Mouse (Mus musculus): ENCODE measurements at regions not wholly inside any gene's neighbourhood (a gene's known extent, or its start where the extent isn't known, plus 50 kb on each side); places are given as distances from the start of the nearest gene placed in this dataset.

DNA sequence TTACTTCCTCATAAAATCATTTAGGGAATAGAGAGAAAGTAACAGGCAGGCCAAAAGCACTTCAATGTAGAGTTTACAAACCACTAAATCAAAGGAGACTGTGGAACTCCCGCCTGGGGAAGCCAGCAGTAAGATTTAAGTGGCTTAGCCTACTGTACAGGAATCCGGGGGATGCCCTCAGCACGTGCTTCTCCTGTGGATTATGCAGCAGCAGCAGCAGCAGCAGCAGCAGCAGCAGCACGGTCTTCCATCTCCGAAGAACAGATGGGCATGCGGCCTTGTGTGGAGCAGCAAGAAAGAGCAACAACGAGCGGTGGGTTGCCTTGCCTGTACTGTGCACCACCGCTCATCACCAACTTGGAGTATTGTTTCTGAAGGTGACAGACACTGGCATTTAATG lies 314.9 kb downstream of the Cd83 start:
- H3K4me1 ChIP-seq (ENCODE audit: control insufficient read depth, insufficient read depth, low read length), result 0 out of 2 replicates have a peak, but pooled peaks cover 5% of the 10 kb centered on the region
- no peak for ATAC-seq
- no peak overlapping the region for H3K27ac ChIP-seq (ENCODE audit: low read length)
- H3K9me3 ChIP-seq (ENCODE audit: control insufficient read depth, low read length), result no peaks in the 10 kb centered on the region
- no peaks in the 10 kb centered on the region for H3K36me3 ChIP-seq (ENCODE audit: control insufficient read depth, insufficient read depth, low read length)
- no peaks in the 10 kb centered on the region for H3K27me3 ChIP-seq (replicated peaks; ENCODE audit: control insufficient read depth, insufficient read depth, low read length)
- no peak overlapping the region for H3K9ac ChIP-seq (ENCODE audit: low read depth, low read length)
- H3K4me2 ChIP-seq (ENCODE audit: low read depth, low read length), result no peak overlapping the region
- no peak overlapping the region for H3K4me3 ChIP-seq (ENCODE audit: low read length)
- WGBS, result 61% methylated on average over 9 of the region's 9 CpGs

DNA sequence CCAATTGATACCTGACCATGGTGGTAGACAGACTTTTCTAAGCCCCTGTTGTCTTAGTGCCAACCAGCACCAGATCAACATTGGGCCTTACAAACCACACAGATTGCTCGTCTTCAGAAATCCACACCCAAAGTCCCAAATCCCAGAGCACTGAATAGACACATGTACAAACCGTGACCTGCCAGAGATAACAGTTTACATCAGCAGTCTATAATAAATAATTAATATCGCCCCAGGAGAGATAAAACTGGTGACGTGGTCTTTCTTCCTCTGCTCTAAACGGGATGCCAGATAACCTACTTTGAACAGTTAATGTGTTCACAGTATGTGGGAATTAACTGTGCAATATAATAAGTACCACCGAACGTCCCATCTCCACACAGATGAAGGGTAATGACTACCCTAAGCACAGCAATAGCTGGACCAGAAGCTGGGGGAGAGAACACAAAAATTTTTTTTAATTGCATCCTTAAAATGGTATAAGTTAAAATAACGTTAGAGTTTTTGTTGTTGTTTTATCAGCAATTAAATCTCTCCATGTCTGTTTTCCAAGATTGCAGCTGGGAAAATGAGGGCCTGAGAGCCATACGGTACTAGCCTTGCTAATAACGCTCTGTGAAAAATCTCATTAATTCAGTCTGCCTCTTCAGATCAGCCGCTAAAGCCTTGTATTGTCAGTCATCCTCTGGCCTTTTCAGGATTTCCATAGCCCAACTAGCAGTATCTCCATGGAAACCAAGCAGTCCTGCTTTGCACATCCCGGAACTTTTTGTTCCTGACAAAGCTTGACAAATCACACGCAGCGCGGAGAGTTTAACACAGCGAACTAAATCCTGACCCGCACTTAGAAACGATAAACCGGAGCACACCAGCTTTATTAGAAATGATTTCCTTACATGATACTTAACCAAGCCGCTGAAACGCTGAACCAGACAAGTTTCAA lies 315.8 kb downstream of the Cd83 start:
- Histone ChIP-seq H3K27me3 (replicated peaks; ENCODE audit: control insufficient read depth, insufficient read depth, low read length) (no peaks in the 10 kb centered on the region), H3K4me2 (ENCODE audit: low read depth, low read length) (peak overlapping the region; percentile 16; the same call in 1 of the 2 replicates), H3K27ac (ENCODE audit: low read length) (no peak overlapping the region), H3K36me3 (ENCODE audit: control insufficient read depth, insufficient read depth, low read length) (no peaks in the 10 kb centered on the region), H3K4me3 (ENCODE audit: low read length) (no peak overlapping the region), H3K9ac (ENCODE audit: low read depth, low read length) (no peak overlapping the region; the same call in 1 of the 2 replicates), H3K9me3 (ENCODE audit: control insufficient read depth, low read length) (no peaks in the 10 kb centered on the region), H3K4me1 (ENCODE audit: control insufficient read depth, insufficient read depth, low read length) (0 out of 2 replicates have a peak, but pooled peaks cover 5% of the 10 kb centered on the region)
- no peak for ATAC-seq
- 25% methylated on average over 21 of the region's 21 CpGs for WGBS

DNA sequence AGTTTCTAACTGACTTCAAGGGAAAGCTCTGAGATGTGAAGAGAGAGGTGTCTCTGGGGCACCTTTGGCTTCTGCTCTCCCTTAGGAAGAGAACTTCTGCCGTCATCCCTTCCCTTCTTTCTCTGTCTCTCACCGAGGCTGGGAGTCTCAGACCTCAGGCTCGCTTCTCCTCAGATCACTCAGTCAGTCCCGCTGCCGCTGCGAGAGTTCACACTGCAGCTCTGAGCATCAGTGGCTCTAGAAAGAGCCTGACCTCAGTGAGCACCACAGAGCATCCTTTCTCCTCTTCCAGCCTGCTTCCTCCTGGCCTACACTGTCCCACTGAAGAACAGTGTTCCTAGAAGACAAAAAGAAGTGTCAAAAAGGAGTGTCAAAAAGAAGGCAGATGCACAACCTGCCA lies 316.6 kb downstream of the Cd83 start:
- WGBS, result 29% methylated on average over 6 of the region's 6 CpGs
- no peak overlapping the region for H3K4me3 ChIP-seq (ENCODE audit: low read length)
- ATAC-seq, result no peak

DNA sequence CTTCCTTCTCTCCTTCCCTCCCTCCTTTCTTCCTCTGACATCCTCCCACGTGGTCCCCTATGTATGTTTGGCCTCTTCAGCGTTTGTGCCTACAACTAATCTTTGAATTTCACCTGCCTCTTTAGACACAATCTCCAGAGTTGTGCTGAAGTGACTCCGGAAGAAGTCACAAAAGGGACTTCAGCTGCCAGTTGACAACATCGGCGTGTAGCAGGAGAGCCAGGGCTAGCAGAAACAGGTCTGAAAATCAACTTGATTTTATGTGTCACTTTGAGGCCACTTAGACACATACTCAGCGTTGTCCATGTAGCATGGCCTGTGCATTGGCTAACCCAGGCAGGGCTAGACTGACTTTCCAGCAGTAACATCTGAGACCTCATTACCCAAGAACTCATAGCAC lies 317.2 kb downstream of the Cd83 start:
- ATAC-seq, result no peak
- no peaks in the 10 kb centered on the region for H3K9me3 ChIP-seq (ENCODE audit: control insufficient read depth, low read length)
- no peak overlapping the region for H3K9ac ChIP-seq (ENCODE audit: low read depth, low read length)
- H3K4me3 ChIP-seq (ENCODE audit: low read length), result no peak overlapping the region
- no peak overlapping the region for H3K27ac ChIP-seq (ENCODE audit: low read length)
- H3K36me3 ChIP-seq (ENCODE audit: control insufficient read depth, insufficient read depth, low read length), result no peaks in the 10 kb centered on the region
- H3K27me3 ChIP-seq (replicated peaks; ENCODE audit: control insufficient read depth, insufficient read depth, low read length), result no peaks in the 10 kb centered on the region
- 74% methylated on average over 6 of the region's 6 CpGs for WGBS
- no peak overlapping the region for H3K4me2 ChIP-seq (ENCODE audit: low read depth, low read length)
- H3K4me1 ChIP-seq (ENCODE audit: control insufficient read depth, insufficient read depth, low read length), result 0 out of 2 replicates have a peak, but pooled peaks cover 5% of the 10 kb centered on the region

More for the DNA sequence above, 316.6 kb downstream of the Cd83 start:
- Histone ChIP-seq H3K9me3 (ENCODE audit: control insufficient read depth, low read length) (no peaks in the 10 kb centered on the region), H3K36me3 (ENCODE audit: control insufficient read depth, insufficient read depth, low read length) (no peaks in the 10 kb centered on the region), H3K27ac (ENCODE audit: low read length) (no peak overlapping the region), H3K4me1 (ENCODE audit: control insufficient read depth, insufficient read depth, low read length) (0 out of 2 replicates have a peak, but pooled peaks cover 5% of the 10 kb centered on the region), H3K4me2 (ENCODE audit: low read depth, low read length) (0 out of 2 replicates have a peak overlapping the region, but pooled peaks have one; percentile 16), H3K9ac (ENCODE audit: low read depth, low read length) (no peak overlapping the region; the same call in 1 of the 2 replicates), H3K27me3 (replicated peaks; ENCODE audit: control insufficient read depth, insufficient read depth, low read length) (no peaks in the 10 kb centered on the region)

DNA sequence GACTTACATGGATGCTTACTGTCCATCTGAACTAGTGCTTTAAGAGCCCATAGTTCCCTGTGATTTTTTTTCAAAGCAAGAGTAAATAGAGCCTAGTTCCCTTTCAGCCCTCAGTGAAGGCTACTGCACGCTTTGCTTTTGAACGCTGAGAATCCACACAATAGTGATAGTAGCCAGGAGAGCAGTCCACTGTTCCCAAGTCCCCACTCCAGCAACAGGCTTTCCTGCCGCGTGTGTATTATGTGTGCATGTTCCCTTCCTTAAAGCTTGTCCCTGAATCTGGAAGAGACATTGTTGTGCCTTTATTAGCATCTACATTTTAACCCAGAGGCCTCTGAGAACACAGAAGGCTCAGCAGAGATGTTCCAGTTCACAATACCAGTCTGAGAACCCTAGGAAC lies 317.7 kb downstream of the Cd83 start:
- Histone ChIP-seq H3K4me1 (ENCODE audit: control insufficient read depth, insufficient read depth, low read length) (0 out of 2 replicates have a peak, but pooled peaks cover 5% of the 10 kb centered on the region), H3K27ac (ENCODE audit: low read length) (no peak overlapping the region), H3K9ac (ENCODE audit: low read depth, low read length) (no peak overlapping the region), H3K4me2 (ENCODE audit: low read depth, low read length) (no peak overlapping the region), H3K36me3 (ENCODE audit: control insufficient read depth, insufficient read depth, low read length) (no peaks in the 10 kb centered on the region), H3K9me3 (ENCODE audit: control insufficient read depth, low read length) (no peaks in the 10 kb centered on the region), H3K27me3 (replicated peaks; ENCODE audit: control insufficient read depth, insufficient read depth, low read length) (no peaks in the 10 kb centered on the region), H3K4me3 (ENCODE audit: low read length) (no peak overlapping the region)
- WGBS, result 78% methylated on average over 4 of the region's 4 CpGs
- no peak for ATAC-seq

DNA sequence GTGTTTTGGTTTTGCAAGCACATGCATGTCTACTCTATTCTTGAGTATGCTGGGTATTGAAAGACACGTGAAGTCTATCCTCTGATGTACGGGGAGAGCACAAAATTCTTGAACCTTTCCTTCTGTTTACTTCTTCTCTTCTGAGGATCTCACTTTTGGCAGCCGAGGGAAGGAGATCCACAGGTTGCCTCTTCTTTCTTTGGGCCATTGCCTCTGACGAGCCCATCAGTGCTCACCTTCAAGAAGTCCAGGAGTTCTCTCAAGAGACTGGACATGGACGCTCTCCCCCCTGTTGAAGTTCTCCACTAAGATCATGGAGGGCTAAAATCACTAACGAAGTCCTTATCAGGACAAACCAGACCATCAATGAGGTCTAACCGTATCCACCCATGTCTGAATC lies 318.8 kb downstream of the Cd83 start:
- H3K4me2 ChIP-seq (ENCODE audit: low read depth, low read length), result no peak overlapping the region
- no peaks in the 10 kb centered on the region for H3K9me3 ChIP-seq (ENCODE audit: control insufficient read depth, low read length)
- H3K27me3 ChIP-seq (replicated peaks; ENCODE audit: control insufficient read depth, insufficient read depth, low read length), result no peaks in the 10 kb centered on the region
- no peak overlapping the region for H3K9ac ChIP-seq (ENCODE audit: low read depth, low read length)
- H3K36me3 ChIP-seq (ENCODE audit: control insufficient read depth, insufficient read depth, low read length), result no peaks in the 10 kb centered on the region
- 92% methylated on average over 7 of the region's 7 CpGs for WGBS
- no peak overlapping the region for H3K4me3 ChIP-seq (ENCODE audit: low read length)
- 0 out of 2 replicates have a peak, but pooled peaks cover 5% of the 10 kb centered on the region for H3K4me1 ChIP-seq (ENCODE audit: control insufficient read depth, insufficient read depth, low read length)
- no peak for ATAC-seq
- H3K27ac ChIP-seq (ENCODE audit: low read length), result no peak overlapping the region

DNA sequence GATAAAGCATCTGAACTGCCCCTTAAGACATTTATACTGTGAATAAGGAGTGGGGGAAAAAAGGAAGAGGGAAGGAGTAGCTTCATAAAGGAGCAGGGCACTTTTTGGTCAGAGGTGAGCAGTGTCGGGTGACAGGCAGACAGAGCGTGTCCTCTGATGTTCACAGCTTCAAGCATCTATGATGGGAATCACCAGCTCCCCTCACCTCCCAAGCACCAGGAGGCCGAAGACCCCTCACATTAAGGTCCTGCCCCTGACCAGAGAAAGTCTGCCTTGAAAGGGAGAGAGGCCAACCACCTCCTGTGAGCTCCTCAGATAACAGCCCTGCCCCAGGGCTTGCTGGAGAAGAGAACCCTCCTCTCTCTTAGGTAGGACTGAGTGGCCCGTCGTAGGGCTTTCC lies 320.6 kb downstream of the Cd83 start:
- no peaks in the 10 kb centered on the region for H3K27me3 ChIP-seq (replicated peaks; ENCODE audit: control insufficient read depth, insufficient read depth, low read length)
- H3K9me3 ChIP-seq (ENCODE audit: control insufficient read depth, low read length), result no peaks in the 10 kb centered on the region
- H3K36me3 ChIP-seq (ENCODE audit: control insufficient read depth, insufficient read depth, low read length), result no peaks in the 10 kb centered on the region
- no peak overlapping the region for H3K27ac ChIP-seq (ENCODE audit: low read length)
- ATAC-seq, result no peak
- no peak overlapping the region for H3K9ac ChIP-seq (ENCODE audit: low read depth, low read length)
- H3K4me1 ChIP-seq (ENCODE audit: control insufficient read depth, insufficient read depth, low read length), result 0 out of 2 replicates have a peak, but pooled peaks cover 5% of the 10 kb centered on the region
- 67% methylated on average over 5 of the region's 5 CpGs for whole genome bisulfite sequencing
- no peak overlapping the region for H3K4me3 ChIP-seq (ENCODE audit: low read length)
- no peak overlapping the region for H3K4me2 ChIP-seq (ENCODE audit: low read depth, low read length)

DNA sequence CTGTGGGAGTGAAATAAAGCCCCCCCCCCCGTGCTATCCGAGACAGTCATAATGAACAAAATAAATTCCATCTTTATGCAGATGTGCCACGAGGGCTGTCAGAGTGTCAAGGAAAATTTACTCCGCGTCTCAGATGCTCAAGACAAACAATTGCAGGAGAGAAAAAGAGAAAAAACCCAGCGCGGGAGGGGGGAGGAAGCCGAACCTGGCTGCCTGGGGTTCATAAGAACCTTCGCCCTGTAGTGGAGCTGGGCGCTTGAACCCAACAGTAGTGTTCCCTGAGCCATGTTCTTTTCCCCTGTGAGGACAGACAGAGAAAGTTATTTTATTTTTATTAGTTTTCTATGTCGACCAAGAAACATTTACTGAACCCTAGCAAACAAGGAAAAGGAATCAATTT lies 324.1 kb downstream of the Cd83 start:
- Histone ChIP-seq H3K9me3 (ENCODE audit: control insufficient read depth, low read length) (no peaks in the 10 kb centered on the region), H3K4me1 (ENCODE audit: control insufficient read depth, insufficient read depth, low read length) (no peaks in the 10 kb centered on the region), H3K9ac (ENCODE audit: low read depth, low read length) (no peak overlapping the region), H3K27ac (ENCODE audit: low read length) (no peak overlapping the region), H3K27me3 (replicated peaks; ENCODE audit: control insufficient read depth, insufficient read depth, low read length) (no peaks in the 10 kb centered on the region), H3K4me3 (ENCODE audit: low read length) (no peak overlapping the region), H3K36me3 (ENCODE audit: control insufficient read depth, insufficient read depth, low read length) (no peaks in the 10 kb centered on the region), H3K4me2 (ENCODE audit: low read depth, low read length) (no peak overlapping the region)
- ATAC-seq, result no peak
- WGBS, result 68% methylated on average over 11 of the region's 11 CpGs

DNA sequence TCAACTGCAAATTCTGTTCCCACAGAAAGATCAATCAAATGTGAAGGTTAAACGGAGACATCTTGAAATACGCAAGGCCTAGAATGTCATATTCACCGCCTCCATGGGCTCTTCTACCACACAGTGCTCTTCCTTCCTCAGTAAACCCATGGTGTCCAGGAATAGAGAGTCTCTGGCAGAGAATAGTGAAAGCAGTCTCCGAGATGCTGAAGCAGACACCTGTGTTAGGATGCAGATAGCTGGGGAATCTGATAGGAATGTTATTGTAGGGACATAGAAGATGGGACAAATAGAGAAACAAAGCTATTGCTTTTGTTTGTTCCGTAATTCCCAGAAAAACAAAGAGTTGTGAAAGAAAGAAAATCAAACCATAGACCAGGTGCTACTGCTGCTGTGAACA lies 328.5 kb downstream of the Cd83 start:
- no peak overlapping the region for H3K9ac ChIP-seq (ENCODE audit: low read depth, low read length)
- 89% methylated on average over 5 of the region's 5 CpGs for WGBS
- no peak overlapping the region for H3K27ac ChIP-seq (ENCODE audit: low read length)
- no peak for ATAC-seq
- H3K4me1 ChIP-seq (ENCODE audit: control insufficient read depth, insufficient read depth, low read length), result no peaks in the 10 kb centered on the region
- no peaks in the 10 kb centered on the region for H3K27me3 ChIP-seq (replicated peaks; ENCODE audit: control insufficient read depth, insufficient read depth, low read length)
- H3K36me3 ChIP-seq (ENCODE audit: control insufficient read depth, insufficient read depth, low read length), result no peaks in the 10 kb centered on the region
- no peak overlapping the region for H3K4me3 ChIP-seq (ENCODE audit: low read length)
- H3K9me3 ChIP-seq (ENCODE audit: control insufficient read depth, low read length), result no peaks in the 10 kb centered on the region
- no peak overlapping the region for H3K4me2 ChIP-seq (ENCODE audit: low read depth, low read length)

Data from intestine, embryonic 16.5 days (tissue).